Mouse (Mus musculus) olfactory bulb, adult 2 months (tissue): ENCODE data around the gene Dlgap1.

Source experiments
- CTCF ChIP-seq: fragments of 200-500 bp; IDR thresholded peaks from 2 replicates; pipeline ENCODE4 v1.5.1; 2012; ENCODE audit warnings: low read depth, mild to moderate bottlenecking, low read length, moderate library complexity; ENCODE audit not compliant: insufficient read depth
- POLR2A ChIP-seq: fragments of 200-500 bp; IDR thresholded peaks from 2 replicates; pipeline ENCODE4 v1.6.1; 2012; ENCODE audit warnings: mild to moderate bottlenecking, low read depth, low read length, moderate library complexity; ENCODE audit not compliant: insufficient read depth

DNA sequence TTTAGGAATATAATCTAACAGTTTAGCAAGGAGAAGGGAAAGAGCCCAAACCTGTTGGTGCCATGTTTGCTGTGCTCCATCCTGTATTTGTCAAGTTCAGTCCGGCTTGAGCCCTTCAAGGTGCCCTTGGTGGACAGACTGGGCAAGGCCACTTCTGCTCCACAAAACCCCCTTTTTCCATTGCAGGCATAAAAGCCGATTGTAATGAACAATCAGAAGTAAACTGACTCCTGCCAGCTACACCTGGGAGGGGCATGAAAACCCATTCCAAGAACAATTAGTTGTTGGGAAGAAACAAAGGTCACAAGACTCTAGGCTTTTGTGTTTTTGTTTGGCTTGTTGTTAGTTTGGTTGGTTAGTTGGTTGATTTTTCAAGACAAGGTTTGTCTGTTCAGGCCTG is 859.7 kb downstream of the Dlgap1 start:
- TF ChIP-seq CTCF (no peak), POLR2A (no peak)
